Mouse (Mus musculus) CD4-positive, CD25-positive, alpha-beta regulatory T cell, adult 4 months (primary cell): Measurements from ENCODE around the gene Rtn4rl1. TPM values are rescaled to one million over a fixed set of nuclear protein-coding genes. Genes with fewer than 3 reads are reported as not detected.

Experiments
- ATAC-seq: one replicate; pipeline ENCODE4 v1.8.0; 2017
- polyA plus RNA-seq, 2 experiments: library from polyadenylated mRNA; unstranded; fragments of 100-300 nt; shearing (Covaris generic); gene quantifications; one replicate each; pipeline ENCODE4 v1.2.1; 2017

Gene Rtn4rl1
- polyA plus RNA-seq, 2 experiments from 2014 or later = 1.5 to 1.8 TPM

GRCm38 (mm10) chr11:75190371-75190724, 3.2 kb upstream of the Rtn4rl1 start:
- peak; percentile 82 for ATAC-seq

- no peak for ATAC-seq
Measured at GRCm38 (mm10) chr11:75190905-75191441, 2.6 kb upstream of the Rtn4rl1 start, which contains the start of gene Dph1. Gene Dph1, minus strand, starts transcription at chr11:75191241.

GRCm38 (mm10) chr11:75191841-75192240, 1.7 kb upstream of the Rtn4rl1 start:
- ATAC-seq = no peak

- no peak for ATAC-seq
Measured at GRCm38 (mm10) chr11:75192336-75193214, 1.0 kb upstream of the Rtn4rl1 start.

GRCm38 (mm10) chr11:75194121-75194849, 702 bp downstream of the Rtn4rl1 start:
- no peak for ATAC-seq

- peak; percentile 40 for ATAC-seq
Measured at GRCm38 (mm10) chr11:75194850-75195461, 1.4 kb downstream of the Rtn4rl1 start.

- no peak for ATAC-seq
Measured at GRCm38 (mm10) chr11:75196131-75196530, 2.5 kb downstream of the Rtn4rl1 start.

- no peak for ATAC-seq
Measured at GRCm38 (mm10) chr11:75197956-75198355, 4.4 kb downstream of the Rtn4rl1 start.

GRCm38 (mm10) chr11:75198792-75199191, 5.2 kb downstream of the Rtn4rl1 start:
- ATAC-seq = no peak

- ATAC-seq = no peak
Measured at GRCm38 (mm10) chr11:75199951-75200350, 6.4 kb downstream of the Rtn4rl1 start.

- ATAC-seq = no peak
Measured at GRCm38 (mm10) chr11:75200935-75201334, 7.4 kb downstream of the Rtn4rl1 start.

- ATAC-seq = no peak
Measured at GRCm38 (mm10) chr11:75201721-75202120, 8.1 kb downstream of the Rtn4rl1 start.

GRCm38 (mm10) chr11:75203926-75204325, 10.3 kb downstream of the Rtn4rl1 start:
- no peak for ATAC-seq

- ATAC-seq = no peak
Measured at GRCm38 (mm10) chr11:75204472-75204871, 10.9 kb downstream of the Rtn4rl1 start.

- no peak for ATAC-seq
Measured at GRCm38 (mm10) chr11:75206347-75206746, 12.8 kb downstream of the Rtn4rl1 start.

GRCm38 (mm10) chr11:75209363-75209762, 15.8 kb downstream of the Rtn4rl1 start:
- no peak for ATAC-seq

- ATAC-seq = no peak
Measured at GRCm38 (mm10) chr11:75210093-75210492, 16.5 kb downstream of the Rtn4rl1 start.

- ATAC-seq = no peak
Measured at GRCm38 (mm10) chr11:75210755-75211154, 17.2 kb downstream of the Rtn4rl1 start.

- no peak for ATAC-seq
Measured at GRCm38 (mm10) chr11:75212031-75212667, 18.6 kb downstream of the Rtn4rl1 start.

GRCm38 (mm10) chr11:75212876-75213275, 19.3 kb downstream of the Rtn4rl1 start:
- ATAC-seq = no peak

- ATAC-seq = no peak
Measured at GRCm38 (mm10) chr11:75213372-75214080, 19.9 kb downstream of the Rtn4rl1 start.
